Mouse (Mus musculus) heart, postnatal 0 days (tissue): ENCODE data around the gene Mdga2.

ENCODE experiments used
- CTCF ChIP-seq: IDR thresholded peaks from 2 replicates; pipeline ENCODE4 v1.5.1; 2016; ENCODE audit warnings: antibody characterized with exemption, control low read depth, low read depth
- EP300 ChIP-seq: IDR thresholded peaks from 2 replicates; pipeline ENCODE4 v1.6.1; 2016; ENCODE audit warnings: antibody characterized with exemption, low read depth

- TF ChIP-seq CTCF (no peak), EP300 (no peak)
These were observed 94.9 kb downstream of the Mdga2 start for GRCm38 (mm10) chr12:67127457-67127856.
